Mouse (Mus musculus) left cerebral cortex, adult 9 months (tissue): Measurements from ENCODE around the gene Bhlhe23.

Source experiments
- DNase-seq, 2 experiments: peaks; one replicate each; pipeline ENCODE4 v3.0.0; 2022; ENCODE audit warnings: low spot score in 2 of 2

Bhlhe23 gene

GRCm38 (mm10) chr2:180775641-180776040, 1.1 kb downstream of the Bhlhe23 start:
- DNase-seq, result no peak

GRCm38 (mm10) chr2:180775223-180775622, 1.5 kb downstream of the Bhlhe23 start:
- DNase-seq, result no peak

- no peak for DNase-seq
Observed at GRCm38 (mm10) chr2:180765713-180766112, 11.0 kb downstream of the Bhlhe23 start.

GRCm38 (mm10) chr2:180764986-180765385, 11.7 kb downstream of the Bhlhe23 start:
- no peak for DNase-seq

GRCm38 (mm10) chr2:180758513-180759263, 18.0 kb downstream of the Bhlhe23 start:
- DNase-seq, result no peak

- DNase-seq, result no peak
Observed at GRCm38 (mm10) chr2:180756786-180757185, 19.9 kb downstream of the Bhlhe23 start.

GRCm38 (mm10) chr2:180755896-180756295, 20.8 kb downstream of the Bhlhe23 start:
- DNase-seq, result no peak

- DNase-seq, result no peak
Observed at GRCm38 (mm10) chr2:180754976-180755688, 21.6 kb downstream of the Bhlhe23 start.

- no peak for DNase-seq
Observed at GRCm38 (mm10) chr2:180748904-180749303, 27.8 kb downstream of the Bhlhe23 start.

- no peak for DNase-seq
Observed at GRCm38 (mm10) chr2:180746569-180747192, 30.0 kb downstream of the Bhlhe23 start.

GRCm38 (mm10) chr2:180745248-180745927, 31.3 kb downstream of the Bhlhe23 start:
- peak; percentile 57 to 89 for DNase-seq

- DNase-seq, result no peak
Observed at GRCm38 (mm10) chr2:180743321-180743720, 33.4 kb downstream of the Bhlhe23 start.

- no peak for DNase-seq
Observed at GRCm38 (mm10) chr2:180742820-180743219, 33.9 kb downstream of the Bhlhe23 start.

- no peak for DNase-seq
Observed at GRCm38 (mm10) chr2:180741421-180741820, 35.3 kb downstream of the Bhlhe23 start.

GRCm38 (mm10) chr2:180740349-180740748, 36.4 kb downstream of the Bhlhe23 start:
- no peak for DNase-seq

- DNase-seq, result no peak
Observed at GRCm38 (mm10) chr2:180737984-180738383, 38.7 kb downstream of the Bhlhe23 start.

GRCm38 (mm10) chr2:180735232-180735631, 41.5 kb downstream of the Bhlhe23 start:
- DNase-seq, result no peak

GRCm38 (mm10) chr2:180731984-180732383, 44.7 kb downstream of the Bhlhe23 start:
- DNase-seq, result no peak

GRCm38 (mm10) chr2:180731036-180731435, 45.7 kb downstream of the Bhlhe23 start:
- DNase-seq, result no peak

- DNase-seq, result no peak
Observed at GRCm38 (mm10) chr2:180727613-180728021, 49.1 kb downstream of the Bhlhe23 start.

GRCm38 (mm10) chr2:180726658-180727442, 49.9 kb downstream of the Bhlhe23 start:
- no peak for DNase-seq
